Mouse (Mus musculus) lung, embryonic 16.5 days (tissue): ENCODE data around the gene Pakap. TPM values are rescaled to one million over a fixed set of nuclear protein-coding genes. Genes with fewer than 3 reads are reported as not detected.
A peak's percentile ranks its signal among the peaks of the same experiment; 100 is the strongest.

ENCODE experiments used
- ATAC-seq: fragments of 200-750 bp; cut with Nextera tagmentation; 2 replicates; pipeline ENCODE4 v1.8.0; 2017; ENCODE audit warnings: low read depth, mild to moderate bottlenecking, moderate library complexity
- H3K27ac ChIP-seq: fragments of 300-500 bp; sonication (generic); 2 replicates; pipeline ENCODE4 v1.5.1; 2014; ENCODE audit warnings: mild to moderate bottlenecking, control low read depth, low read length
- H3K27me3 ChIP-seq: fragments of 300-500 bp; sonication (generic); 2 replicates; pipeline ENCODE4 v1.6.1; 2014; ENCODE audit warnings: low read depth, low read length, mixed read lengths; ENCODE audit not compliant: control insufficient read depth, insufficient read depth
- H3K36me3 ChIP-seq: fragments of 300-500 bp; sonication (generic); 2 replicates; pipeline ENCODE4 v1.6.1; 2014; ENCODE audit warnings: low read length; ENCODE audit not compliant: control insufficient read depth, insufficient read depth
- H3K4me1 ChIP-seq: fragments of 300-500 bp; sonication (generic); replicated peaks from 2 replicates; pipeline ENCODE4 v1.6.1; 2014; ENCODE audit warnings: low read length, mixed read lengths; ENCODE audit not compliant: control insufficient read depth, insufficient read depth
- H3K4me2 ChIP-seq: fragments of 300-500 bp; sonication (generic); 2 replicates; pipeline ENCODE4 v1.6.1; 2014; ENCODE audit warnings: low read depth, low read length, control low read depth
- H3K4me3 ChIP-seq: fragments of 300-500 bp; sonication (generic); 2 replicates; pipeline ENCODE4 v1.5.1; 2014; ENCODE audit warnings: mild to moderate bottlenecking, low read length, control low read depth
- H3K9ac ChIP-seq: fragments of 300-500 bp; sonication (generic); 2 replicates; pipeline ENCODE4 v1.6.1; 2014; ENCODE audit warnings: low read length, control low read depth
- H3K9me3 ChIP-seq: fragments of 300-500 bp; sonication (generic); 2 replicates; pipeline ENCODE4 v1.6.1; 2016; ENCODE audit warnings: low read length; ENCODE audit not compliant: control insufficient read depth
- WGBS: fragments of 180-500 bp; shearing (Covaris S2); extraction: QIAGEN DNeasy Blood & Tissue Kit; methylation state at CpG from one replicate; pipeline ENCODE4 v1.1.7; 2014; 5-methylcytosine and 5-hydroxymethylcytosine counted together
- polyA plus RNA-seq: library from polyadenylated mRNA; unstranded; fragments of >200 nt; fragmentation: Nextera tagmentation; extraction: Ambion mirVana; gene quantifications from 2 replicates; pipeline ENCODE4 v1.2.1, GENCODE M21; 2015

Gene Pakap
- polyA plus RNA-seq, 1 experiment from 2014 or later, result 50.0 TPM

- Histone ChIP-seq H3K27me3 (no peaks in the 10 kb centered on the region), H3K9ac (no peak overlapping the region), H3K36me3 (no peaks in the 10 kb centered on the region; the same call in 1 of the 2 replicates), H3K27ac (no peak overlapping the region), H3K4me1 (no peaks in the 10 kb centered on the region), H3K4me2 (no peak overlapping the region), H3K4me3 (no peak overlapping the region), H3K9me3 (no peaks in the 10 kb centered on the region)
- peak; percentile 45; the same call in 1 of the 2 replicates for ATAC-seq
- WGBS, result 34% methylated on average over 7 of the region's 7 CpGs
Observed at GRCm38 (mm10) chr4:57720869-57721361, 152.9 kb downstream of the Pakap start.

GRCm38 (mm10) chr4:57722296-57722695, 154.3 kb downstream of the Pakap start:
- no peak for ATAC-seq
- Histone ChIP-seq H3K36me3 (no peaks in the 10 kb centered on the region; the same call in 1 of the 2 replicates), H3K4me3 (no peak overlapping the region), H3K4me1 (no peaks in the 10 kb centered on the region), H3K4me2 (no peak overlapping the region), H3K9me3 (no peaks in the 10 kb centered on the region), H3K9ac (no peak overlapping the region), H3K27ac (no peak overlapping the region), H3K27me3 (no peaks in the 10 kb centered on the region)
- WGBS, result 86% methylated on average over 4 of the region's 4 CpGs

DNA sequence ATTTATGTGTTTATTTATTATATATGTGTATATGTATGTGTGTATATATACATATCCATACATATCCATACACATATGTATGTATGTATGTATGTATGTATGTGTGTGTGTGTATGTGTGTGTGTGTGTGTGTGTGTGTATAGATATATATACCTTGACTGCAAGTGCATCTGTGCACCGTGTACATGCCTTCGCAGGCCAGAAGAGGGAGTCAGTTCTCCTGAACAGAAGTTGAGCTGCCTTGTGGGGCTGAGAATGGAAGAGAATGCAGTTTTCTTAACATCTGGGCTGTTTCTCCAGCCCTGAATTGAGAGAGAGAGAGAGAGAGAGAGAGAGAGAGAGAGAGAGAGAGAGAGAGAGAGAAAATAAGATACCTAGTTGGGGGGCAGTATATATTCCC, 155.7 kb downstream of the Pakap start:
- ATAC-seq, result no peak
- H3K9me3 ChIP-seq, result no peaks in the 10 kb centered on the region
- H3K27me3 ChIP-seq, result no peaks in the 10 kb centered on the region
- H3K4me2 ChIP-seq, result no peak overlapping the region
- WGBS, result 43% methylated on average over 2 of the region's 2 CpGs
- H3K36me3 ChIP-seq, result no peaks in the 10 kb centered on the region; the same call in 1 of the 2 replicates
- no peaks in the 10 kb centered on the region for H3K4me1 ChIP-seq
- no peak overlapping the region for H3K9ac ChIP-seq
- no peak overlapping the region for H3K4me3 ChIP-seq
- no peak overlapping the region for H3K27ac ChIP-seq

GRCm38 (mm10) chr4:57725569-57725968, 157.6 kb downstream of the Pakap start:
- Histone ChIP-seq H3K9me3 (no peaks in the 10 kb centered on the region), H3K4me1 (no peaks in the 10 kb centered on the region), H3K27ac (no peak overlapping the region), H3K9ac (no peak overlapping the region), H3K27me3 (no peaks in the 10 kb centered on the region), H3K36me3 (no peaks in the 10 kb centered on the region; the same call in 1 of the 2 replicates), H3K4me2 (no peak overlapping the region), H3K4me3 (no peak overlapping the region)
- WGBS, result 72% methylated on average over 1 of the region's 1 CpGs
- ATAC-seq, result no peak

GRCm38 (mm10) chr4:57728611-57729183, 160.7 kb downstream of the Pakap start:
- no peaks in the 10 kb centered on the region; the same call in 1 of the 2 replicates for H3K36me3 ChIP-seq
- H3K27ac ChIP-seq, result no peak overlapping the region
- H3K9me3 ChIP-seq, result no peaks in the 10 kb centered on the region
- H3K27me3 ChIP-seq, result no peaks in the 10 kb centered on the region
- no peak overlapping the region for H3K4me3 ChIP-seq
- no peak overlapping the region for H3K4me2 ChIP-seq
- no peaks in the 10 kb centered on the region for H3K4me1 ChIP-seq
- ATAC-seq, result no peak
- 82% methylated on average over 4 of the region's 4 CpGs for WGBS
- H3K9ac ChIP-seq, result no peak overlapping the region

GRCm38 (mm10) chr4:57730047-57730446, 162.1 kb downstream of the Pakap start:
- H3K4me2 ChIP-seq, result no peak overlapping the region
- H3K4me3 ChIP-seq, result no peak overlapping the region
- no peaks in the 10 kb centered on the region; the same call in 1 of the 2 replicates for H3K36me3 ChIP-seq
- no peaks in the 10 kb centered on the region for H3K27me3 ChIP-seq
- no peaks in the 10 kb centered on the region for H3K9me3 ChIP-seq
- ATAC-seq, result no peak
- H3K9ac ChIP-seq, result no peak overlapping the region
- no peaks in the 10 kb centered on the region for H3K4me1 ChIP-seq
- 80% methylated on average over 6 of the region's 6 CpGs for WGBS
- no peak overlapping the region for H3K27ac ChIP-seq

DNA sequence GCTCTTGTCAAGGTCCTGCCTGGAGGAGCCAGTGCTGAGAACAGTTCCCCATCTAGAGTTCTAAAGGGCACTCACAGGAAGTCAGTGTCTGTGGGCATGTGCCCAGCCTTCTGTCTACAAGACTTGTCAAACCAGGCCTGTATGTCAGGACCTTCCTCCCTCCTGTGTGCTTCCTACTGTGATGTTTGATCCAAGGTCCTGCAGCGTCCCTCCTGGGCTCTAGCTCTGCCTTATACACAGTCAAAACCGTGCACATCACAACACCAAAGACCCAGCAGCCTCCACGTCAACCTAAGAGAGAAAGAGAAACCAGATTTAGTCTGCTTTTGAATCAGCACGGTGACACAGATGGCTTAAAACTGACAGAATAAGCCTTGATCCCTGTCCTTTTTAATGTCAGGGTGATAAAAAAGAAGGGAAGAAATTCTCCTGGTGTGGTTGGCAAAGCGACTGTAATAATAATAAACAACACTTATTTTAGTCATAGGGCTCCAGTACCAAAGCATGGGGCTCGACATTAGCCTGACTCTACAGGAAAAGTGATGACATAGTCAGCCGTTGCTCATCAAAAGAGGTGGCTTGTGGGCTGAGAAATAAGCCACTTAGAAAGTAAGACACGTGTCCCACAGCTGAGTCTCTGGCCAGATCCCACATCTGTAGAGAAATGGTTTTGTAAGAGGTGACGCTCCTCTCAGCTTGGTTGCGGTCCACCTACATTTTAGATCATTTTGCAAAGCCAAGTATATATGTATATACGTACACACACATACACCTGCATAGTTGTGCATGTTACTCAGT, 163.0 kb downstream of the Pakap start:
- Histone ChIP-seq H3K36me3 (no peaks in the 10 kb centered on the region; the same call in 1 of the 2 replicates), H3K4me3 (no peak overlapping the region), H3K9me3 (no peaks in the 10 kb centered on the region), H3K4me1 (no peaks in the 10 kb centered on the region), H3K27me3 (no peaks in the 10 kb centered on the region), H3K4me2 (no peak overlapping the region), H3K9ac (no peak overlapping the region), H3K27ac (no peak overlapping the region)
- WGBS, result 68% methylated on average over 11 of the region's 11 CpGs
- ATAC-seq, result no peak

DNA sequence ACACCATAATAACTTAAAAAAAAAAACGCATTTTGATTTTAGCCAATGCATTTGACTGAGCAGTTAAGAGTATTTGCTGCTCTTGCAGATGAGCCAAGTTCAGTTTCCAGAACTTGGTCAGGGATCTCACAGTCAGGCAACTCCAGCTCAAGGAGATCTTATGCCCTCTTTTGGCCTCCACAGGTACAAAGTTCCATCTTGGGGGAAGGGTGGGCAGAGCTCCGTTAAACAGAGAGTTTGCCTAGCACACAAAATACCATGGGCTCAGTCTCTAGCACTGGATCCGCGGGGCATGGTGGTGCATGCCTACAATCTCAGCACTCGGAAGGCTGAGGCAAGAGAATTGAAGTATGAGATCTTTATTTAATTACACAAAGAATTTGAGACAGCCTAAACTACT, 164.4 kb downstream of the Pakap start:
- no peak overlapping the region for H3K9ac ChIP-seq
- H3K4me1 ChIP-seq, result no peaks in the 10 kb centered on the region
- WGBS, result 77% methylated on average over 5 of the region's 5 CpGs
- H3K4me2 ChIP-seq, result no peak overlapping the region
- H3K9me3 ChIP-seq, result no peaks in the 10 kb centered on the region
- H3K36me3 ChIP-seq, result no peaks in the 10 kb centered on the region
- H3K27ac ChIP-seq, result no peak overlapping the region
- no peak for ATAC-seq
- no peak overlapping the region for H3K4me3 ChIP-seq
- no peaks in the 10 kb centered on the region for H3K27me3 ChIP-seq

- Histone ChIP-seq H3K4me3 (no peak overlapping the region), H3K4me2 (no peak overlapping the region), H3K4me1 (no peaks in the 10 kb centered on the region), H3K9me3 (no peaks in the 10 kb centered on the region), H3K36me3 (no peaks in the 10 kb centered on the region), H3K27ac (no peak overlapping the region), H3K27me3 (no peaks in the 10 kb centered on the region), H3K9ac (no peak overlapping the region)
- no peak for ATAC-seq
- WGBS, result 60% methylated on average over 3 of the region's 3 CpGs
Observed at GRCm38 (mm10) chr4:57733445-57733844, 165.5 kb downstream of the Pakap start.
